Mouse (Mus musculus) myocyte (in vitro differentiated cells): Measurements from ENCODE around the gene Tfrc. TPM values are rescaled to one million over a fixed set of nuclear protein-coding genes. Genes with fewer than 3 reads are reported as not detected.

Experiments used
- H3K27me3 ChIP-seq: one replicate; pipeline ENCODE4 v1.6.1; 2011; ENCODE audit not compliant: control insufficient read depth, insufficient read depth, insufficient read length
- H3K36me3 ChIP-seq: one replicate; pipeline ENCODE4 v1.6.1; 2011; ENCODE audit not compliant: control insufficient read depth, insufficient read depth
- H3K4me2 ChIP-seq: one replicate; pipeline ENCODE4 v1.6.1; 2011; ENCODE audit warnings: low read depth, control low read depth
- H3K4me3 ChIP-seq: one replicate; pipeline ENCODE4 v1.5.1; 2011; ENCODE audit warnings: mild to moderate bottlenecking, control low read depth, moderate library complexity
- H3K79me2 ChIP-seq: one replicate; pipeline ENCODE4 v1.6.1; 2011; ENCODE audit not compliant: control insufficient read depth, insufficient read depth
- H3ac ChIP-seq: one replicate; pipeline ENCODE4 v1.6.1; 2011; ENCODE audit not compliant: control insufficient read depth, insufficient read length
- CEBPB ChIP-seq: IDR thresholded peaks from 2 replicates; pipeline ENCODE4 v1.6.1; 2011; ENCODE audit warnings: mild to moderate bottlenecking, moderate library complexity; ENCODE audit not compliant: poor library complexity, insufficient read depth, severe bottlenecking
- E2F4 ChIP-seq: IDR thresholded peaks from one replicate; pipeline ENCODE4 v1.6.1; 2011; ENCODE audit warnings: mild to moderate bottlenecking, control low read depth, moderate library complexity; ENCODE audit not compliant: insufficient read depth
- MAX ChIP-seq: IDR thresholded peaks from one replicate; pipeline ENCODE4 v1.6.1; 2011; ENCODE audit warnings: low read depth, mild to moderate bottlenecking, control low read depth
- MYOD1 ChIP-seq, 3 experiments: IDR thresholded peaks; one replicate each; pipeline ENCODE4 v1.6.1; 2011; ENCODE audit warnings: control low read depth in 2 of 3, low read depth in 2 of 3, mild to moderate bottlenecking in 2 of 3, moderate library complexity in 1 of 3; ENCODE audit not compliant: insufficient read length in 2 of 3, control insufficient read depth in 1 of 3
- MYOG ChIP-seq, 3 experiments: IDR thresholded peaks; one replicate each; pipeline ENCODE4 v1.6.1; 2011; ENCODE audit warnings: control low read depth in 2 of 3, low read depth in 2 of 3, mild to moderate bottlenecking in 2 of 3; ENCODE audit not compliant: insufficient read length in 2 of 3, control insufficient read depth in 1 of 3, insufficient read depth in 1 of 3
- POLR2A ChIP-seq: IDR thresholded peaks from one replicate; pipeline ENCODE4 v1.6.1; 2011; ENCODE audit warnings: low read depth, mild to moderate bottlenecking, control low read depth, moderate library complexity; ENCODE audit not compliant: insufficient read length
- POLR2AphosphoS2 ChIP-seq: IDR thresholded peaks from one replicate; pipeline ENCODE4 v1.6.1; 2011; ENCODE audit warnings: low read depth, control low read depth; ENCODE audit not compliant: insufficient read length
- REST ChIP-seq: IDR thresholded peaks from one replicate; pipeline ENCODE4 v1.6.1; 2011; ENCODE audit warnings: mild to moderate bottlenecking, control low read depth, moderate library complexity; ENCODE audit not compliant: insufficient read depth, insufficient read length
- SRF ChIP-seq: IDR thresholded peaks from one replicate; pipeline ENCODE4 v1.6.1; 2011; ENCODE audit warnings: low read depth; ENCODE audit not compliant: control insufficient read depth, insufficient read length
- TCF12 ChIP-seq: IDR thresholded peaks from one replicate; pipeline ENCODE4 v1.6.1; 2011; ENCODE audit warnings: mild to moderate bottlenecking, control low read depth; ENCODE audit not compliant: poor library complexity, insufficient read depth, severe bottlenecking
- TCF3 ChIP-seq: IDR thresholded peaks from one replicate; pipeline ENCODE4 v1.6.1; 2011; ENCODE audit warnings: low read depth, control low read depth; ENCODE audit not compliant: insufficient read length
- USF1 ChIP-seq: IDR thresholded peaks from one replicate; pipeline ENCODE4 v1.6.1; 2011; ENCODE audit warnings: low read depth, mild to moderate bottlenecking, control low read depth, moderate library complexity
- polyA plus RNA-seq: library from polyadenylated mRNA; unstranded; fragments of >200 nt; fragmentation: generic; extraction: Trizol; gene quantifications from one replicate; pipeline ENCODE4 v1.2.1, GENCODE M21; 2012; ENCODE audit warnings: missing spikeins

The Tfrc gene
- polyA plus RNA-seq, 1 experiment, result 55.4 TPM

DNA sequence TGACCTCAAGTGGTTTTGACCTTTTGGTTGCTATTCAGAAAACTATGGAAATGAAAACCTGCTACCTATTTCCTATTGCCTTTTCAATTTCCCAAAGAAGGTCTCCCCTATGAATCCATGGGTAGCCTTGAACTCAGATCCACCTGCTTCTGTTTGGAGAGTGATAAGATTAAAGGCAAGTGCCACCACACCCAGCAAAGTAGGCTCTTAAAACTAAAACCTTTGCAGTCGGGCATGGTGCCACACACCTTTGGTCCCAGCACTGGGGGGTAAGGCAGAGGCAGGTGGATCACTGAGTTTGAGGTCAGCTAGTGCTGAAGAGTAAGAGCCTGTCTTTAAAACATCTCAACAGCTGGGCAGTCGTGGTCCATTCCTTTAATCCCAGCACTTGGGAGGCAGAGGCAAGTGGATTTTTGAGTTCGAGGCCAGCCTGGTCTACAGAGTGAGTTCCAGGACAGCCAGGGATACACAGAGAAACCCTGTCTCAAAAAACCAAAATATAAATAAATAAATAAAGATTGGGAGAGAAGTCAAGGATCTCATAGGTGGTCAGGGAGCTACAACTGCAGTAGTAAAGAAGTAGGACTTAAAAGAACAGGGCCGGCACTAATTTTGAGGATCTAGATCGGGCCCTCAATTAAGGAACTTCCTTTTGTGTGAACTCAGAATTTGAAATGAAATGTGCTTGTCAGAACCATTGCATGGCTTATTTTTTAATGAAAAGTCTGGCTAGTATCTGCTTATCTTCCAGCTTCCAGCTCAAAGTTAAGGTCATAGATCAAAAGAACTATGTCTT lies 1.9 kb downstream of the Tfrc start:
- Histone ChIP-seq H3K27me3 (no peaks in the 10 kb centered on the region), H3K36me3 (peaks cover 9% of the 10 kb centered on the region), H3K4me3 (peak overlapping the region; percentile 72), H3K4me2 (peak overlapping the region; percentile 96), H3K79me2 (peaks cover 48% of the 10 kb centered on the region), H3ac (no peak overlapping the region)
- TF ChIP-seq POLR2AphosphoS2, result no peak
- no peak for TF ChIP-seq CEBPB
- TF ChIP-seq MAX, result no peak
- no peak for TF ChIP-seq POLR2A
- no peak for TF ChIP-seq SRF
- TF ChIP-seq E2F4, result no peak
- no peak for TF ChIP-seq MYOD1 (IDR thresholded peaks at IDR 0.05; ENCODE audit: control insufficient read depth in 1 of 3, insufficient read length in 2 of 3, low read depth in 2 of 3)
- no peak for TF ChIP-seq TCF12
- no peak for TF ChIP-seq REST
- no peak for TF ChIP-seq TCF3
- TF ChIP-seq USF1, result no peak
- no peak for TF ChIP-seq MYOG (IDR thresholded peaks at IDR 0.05; ENCODE audit: control insufficient read depth in 1 of 3, insufficient read depth in 1 of 3, insufficient read length in 2 of 3, low read depth in 2 of 3)

DNA sequence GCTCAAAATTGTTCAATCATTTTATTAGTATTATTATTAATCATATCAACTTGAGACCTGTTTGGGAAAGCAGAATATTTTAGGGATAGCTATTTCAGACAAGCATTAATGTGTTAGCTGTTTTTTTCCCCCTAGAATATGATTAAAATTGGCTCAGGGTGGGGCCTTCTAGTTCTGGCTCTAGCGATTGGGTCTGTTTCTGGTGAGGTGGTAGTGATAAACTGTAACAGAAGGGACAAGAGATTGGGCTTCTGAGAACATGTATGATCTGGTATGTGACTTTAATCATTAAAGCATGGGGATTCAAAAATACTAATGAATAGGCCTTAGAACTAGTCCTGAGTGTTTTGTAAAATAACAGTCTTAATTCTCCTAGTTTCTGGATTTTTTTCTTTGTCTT lies 3.3 kb downstream of the Tfrc start:
- Histone ChIP-seq H3K79me2 (peaks cover 48% of the 10 kb centered on the region), H3ac (no peak overlapping the region), H3K4me3 (no peak overlapping the region), H3K36me3 (peaks cover 20% of the 10 kb centered on the region), H3K27me3 (no peaks in the 10 kb centered on the region), H3K4me2 (peak overlapping the region; percentile 12)
- no peak for TF ChIP-seq MAX
- TF ChIP-seq USF1, result no peak
- TF ChIP-seq CEBPB, result no peak
- TF ChIP-seq MYOD1 (IDR thresholded peaks at IDR 0.05; ENCODE audit: control insufficient read depth in 1 of 3, insufficient read length in 2 of 3, low read depth in 2 of 3), result no peak

DNA sequence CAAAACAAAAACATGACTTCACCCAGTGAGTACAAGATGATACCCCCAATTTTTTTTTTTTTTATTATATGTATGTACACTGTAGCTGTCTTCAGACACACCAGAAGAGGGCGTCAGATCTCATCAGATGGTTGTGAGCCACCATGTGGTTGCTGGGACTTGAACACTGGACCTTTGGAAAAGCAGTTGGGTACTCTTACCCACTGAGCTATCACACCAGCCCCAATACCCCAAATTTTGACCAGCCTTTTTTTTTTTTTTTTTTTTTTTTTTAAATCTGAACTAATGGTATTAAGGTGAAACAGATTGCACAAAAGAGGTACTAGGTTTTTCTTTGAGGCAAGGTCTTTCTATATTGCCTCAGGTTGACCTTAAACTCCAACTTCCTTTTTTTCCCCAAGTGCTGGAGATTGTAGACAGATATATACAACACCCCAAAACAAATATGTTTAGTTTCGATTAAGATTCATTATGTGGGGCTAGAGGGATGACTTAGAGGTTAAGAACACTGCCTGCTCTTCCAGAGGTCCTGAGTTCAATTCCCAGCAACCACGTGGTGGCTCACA lies 4.6 kb downstream of the Tfrc start:
- Histone ChIP-seq H3K36me3 (peaks cover 32% of the 10 kb centered on the region), H3K4me3 (no peak overlapping the region), H3K27me3 (no peaks in the 10 kb centered on the region), H3ac (no peak overlapping the region), H3K4me2 (no peak overlapping the region), H3K79me2 (peaks cover 48% of the 10 kb centered on the region)
- TF ChIP-seq USF1 (no peak), E2F4 (no peak), MAX (no peak), MYOD1 (IDR thresholded peaks at IDR 0.05; ENCODE audit: control insufficient read depth in 1 of 3, insufficient read length in 2 of 3, low read depth in 2 of 3) (no peak), TCF3 (no peak), POLR2A (no peak), POLR2AphosphoS2 (no peak), REST (no peak), TCF12 (no peak)

DNA sequence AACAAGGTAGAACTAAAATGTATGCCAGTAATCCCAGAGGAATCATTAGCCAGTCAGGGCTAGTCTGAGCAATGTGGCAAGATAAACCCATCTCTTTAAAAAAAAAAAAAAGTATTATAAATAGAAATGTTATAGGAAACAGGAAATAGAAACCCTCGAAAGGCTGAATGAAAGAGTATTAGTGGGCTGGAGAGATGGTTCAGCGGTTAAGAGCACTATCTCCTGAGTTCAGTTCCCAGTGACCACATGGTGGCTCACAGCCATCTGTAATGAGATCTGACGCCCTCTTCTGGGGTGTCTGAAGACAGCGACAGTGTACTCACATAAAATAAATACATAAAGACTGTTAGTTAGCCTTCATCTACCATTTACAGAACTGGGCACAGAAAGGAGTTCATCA lies 5.3 kb downstream of the Tfrc start:
- H3K27me3 ChIP-seq, result no peaks in the 10 kb centered on the region
- TF ChIP-seq MAX (no peak), SRF (no peak)
- no peak overlapping the region for H3ac ChIP-seq
- peaks cover 47% of the 10 kb centered on the region for H3K79me2 ChIP-seq
- H3K4me3 ChIP-seq, result no peak overlapping the region
- H3K36me3 ChIP-seq, result peaks cover 38% of the 10 kb centered on the region
- no peak overlapping the region for H3K4me2 ChIP-seq

DNA sequence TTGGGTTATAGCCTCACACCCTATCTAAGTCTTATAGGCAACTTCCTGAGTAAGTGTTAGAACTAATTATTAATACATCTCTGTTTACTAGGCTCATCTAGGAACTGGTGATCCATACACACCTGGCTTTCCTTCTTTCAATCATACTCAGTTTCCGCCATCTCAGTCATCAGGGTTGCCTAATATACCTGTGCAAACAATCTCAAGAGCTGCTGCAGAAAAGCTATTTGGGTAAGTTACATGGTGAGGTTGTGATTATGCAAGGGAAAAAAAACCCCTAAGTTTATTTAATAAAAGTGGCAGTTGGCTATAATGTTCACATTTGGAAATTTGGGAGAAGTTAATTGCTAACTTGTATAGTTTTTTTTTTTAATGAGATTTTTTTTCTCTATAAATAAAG lies 10.2 kb downstream of the Tfrc start:
- TF ChIP-seq CEBPB (no peak), TCF12 (no peak), POLR2AphosphoS2 (no peak), MAX (no peak), SRF (no peak), POLR2A (no peak), MYOG (IDR thresholded peaks at IDR 0.05; ENCODE audit: control insufficient read depth in 1 of 3, insufficient read depth in 1 of 3, insufficient read length in 2 of 3, low read depth in 2 of 3) (no peak)
- Histone ChIP-seq H3K79me2 (no peaks in the 10 kb centered on the region), H3K27me3 (no peaks in the 10 kb centered on the region), H3ac (no peak overlapping the region), H3K4me3 (no peak overlapping the region), H3K4me2 (no peak overlapping the region), H3K36me3 (peaks cover 73% of the 10 kb centered on the region)
